Mouse (Mus musculus) cerebellum, adult 2 months (tissue): ENCODE measurements around the gene Cyp2w1.

Experiments
- CTCF ChIP-seq: fragments of 200-500 bp; IDR thresholded peaks from 2 replicates; pipeline ENCODE4 v1.5.1; 2011; ENCODE audit warnings: low read depth, mild to moderate bottlenecking, control low read depth, low read length, moderate library complexity, borderline replicate concordance; ENCODE audit not compliant: insufficient read depth
- POLR2A ChIP-seq: fragments of 200-500 bp; IDR thresholded peaks from 2 replicates; pipeline ENCODE4 v1.6.1; 2011; ENCODE audit warnings: low read length, control low read depth, borderline replicate concordance; ENCODE audit not compliant: insufficient read depth

GRCm38 (mm10) chr5:139384531-139384930 lies 32.1 kb downstream of the Cyp2w1 start:
- TF ChIP-seq CTCF (no peak), POLR2A (no peak)
